Mouse (Mus musculus): ENCODE measurements at regions not wholly inside any gene's neighbourhood (a gene's known extent, or its start where the extent isn't known, plus 50 kb on each side); places are given as distances from the start of the nearest gene placed in this dataset.

DNA sequence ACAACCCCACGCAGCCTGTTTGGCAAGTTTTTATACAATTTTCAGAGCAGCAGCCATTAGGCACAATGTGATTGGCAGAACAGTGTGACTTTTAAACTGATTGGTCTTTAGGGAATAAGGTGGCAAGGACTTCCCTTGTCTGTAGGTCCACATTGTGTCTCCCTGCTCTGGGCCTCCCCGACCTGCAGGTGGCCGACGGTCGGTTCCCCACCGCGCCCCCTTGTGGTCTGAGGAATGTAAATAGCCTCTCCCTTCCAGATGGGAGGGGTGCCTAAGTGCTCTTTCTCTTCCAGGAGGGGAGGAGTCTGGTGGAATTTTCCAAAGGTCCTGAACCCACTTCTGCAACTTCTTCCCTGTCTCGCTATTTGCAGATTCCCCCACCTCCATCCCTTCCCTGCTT, 52.5 kb upstream of the Prr5 start:
- peak; percentile 47 to 61 for DNase-seq (ENCODE audit: low spot score in 2 of 2)

DNA sequence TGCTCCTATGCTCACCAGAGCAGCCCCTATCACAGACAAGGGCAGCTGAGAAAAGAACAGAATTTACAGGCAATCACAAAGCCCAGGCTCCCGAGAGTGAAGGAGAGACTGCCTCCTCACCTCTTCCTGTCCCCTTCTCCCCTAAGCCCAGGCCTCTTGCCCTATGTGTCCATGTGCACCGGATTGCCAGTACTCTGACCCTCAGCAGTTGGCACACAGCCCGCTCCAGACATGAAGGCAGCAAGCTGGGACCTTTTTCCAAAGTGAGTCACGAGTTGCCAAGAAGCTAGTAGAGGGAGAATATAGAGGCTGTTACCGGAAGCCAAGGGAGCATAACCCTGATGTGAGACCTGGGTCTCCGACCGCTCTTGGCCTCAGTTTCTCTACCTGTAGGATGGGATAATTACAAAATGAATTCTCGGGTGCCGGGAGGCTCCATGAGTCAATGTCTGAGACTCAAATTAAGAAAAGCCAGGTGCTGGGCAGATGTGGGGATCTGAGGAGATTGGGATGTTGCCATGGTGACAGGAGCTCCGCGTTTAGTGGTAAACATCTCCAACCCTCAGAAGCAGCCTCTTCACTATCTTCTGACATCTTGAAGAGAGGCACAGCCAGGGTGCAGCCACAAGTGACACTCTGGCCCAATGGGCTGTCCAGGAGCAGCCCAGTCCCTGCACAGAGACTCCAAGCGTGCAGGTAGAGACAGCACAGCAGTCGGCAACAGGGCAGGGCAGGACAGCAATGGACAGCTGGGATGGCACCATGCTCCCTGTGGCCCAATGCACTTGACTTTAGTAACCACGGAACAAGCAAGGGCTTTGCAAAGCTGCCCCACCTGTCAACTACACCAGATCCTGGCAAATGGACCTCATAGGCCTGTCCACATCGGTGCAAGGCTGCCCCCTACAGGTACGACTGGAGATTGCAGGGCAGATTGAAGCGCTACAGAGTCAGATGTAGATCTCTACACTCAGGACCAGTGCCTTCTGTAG, 55.6 kb upstream of the Prr5 start:
- DNase-seq (ENCODE audit: low spot score in 2 of 2), result peak; percentile 94 to 97

DNA sequence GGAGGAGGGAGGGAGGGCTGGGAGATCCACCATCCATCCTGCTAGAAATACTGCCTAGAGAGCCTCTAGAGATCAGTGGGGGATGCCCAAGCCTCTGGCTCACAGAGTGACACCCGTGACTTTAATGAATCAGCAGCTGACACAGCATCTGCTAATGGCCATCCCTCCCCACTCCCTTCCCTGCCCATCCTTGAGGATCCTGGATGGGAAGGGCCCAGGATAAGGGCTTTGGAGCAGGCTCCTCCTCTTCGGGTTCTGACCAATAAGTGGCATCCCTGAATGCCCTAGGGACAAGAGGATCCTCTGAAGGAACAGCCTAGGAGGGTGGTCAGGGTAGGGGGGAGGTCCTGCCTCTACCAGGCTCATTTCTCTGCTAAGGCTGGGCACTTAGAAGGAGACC, 55.3 kb upstream of the Rtl6 start:
- no peak for DNase-seq (ENCODE audit: low spot score in 2 of 2)

DNA sequence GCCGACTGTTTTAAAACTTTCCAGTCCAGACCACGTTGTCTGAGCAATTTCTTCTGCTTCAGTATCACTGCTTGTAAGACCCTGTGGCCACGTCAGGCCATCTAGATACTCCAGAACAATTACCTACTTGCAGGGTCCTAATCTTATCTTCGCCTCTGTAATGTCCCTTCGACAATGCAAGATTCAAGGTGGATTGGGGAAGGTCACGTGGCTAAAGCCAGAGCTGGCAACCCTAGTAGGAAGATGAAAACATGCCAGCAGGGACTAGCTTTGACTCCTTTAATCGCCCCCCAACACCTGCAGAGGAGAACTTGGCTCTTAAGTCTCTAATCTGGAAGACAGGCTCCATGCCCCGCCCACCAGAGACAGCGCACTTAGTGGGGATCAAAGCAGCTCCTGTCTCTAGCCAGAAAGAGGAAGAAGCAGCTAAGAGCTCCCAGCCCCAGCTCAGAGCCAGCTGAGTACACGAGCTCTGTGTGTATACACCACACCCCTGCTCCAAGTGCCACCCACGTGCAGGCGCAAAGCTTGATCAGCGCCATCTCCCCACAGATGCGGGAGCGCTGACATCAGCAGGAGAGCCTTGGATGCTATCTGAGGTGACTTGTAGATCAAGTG, 52.3 kb upstream of the Rtl6 start:
- peak; percentile 70 to 71 for DNase-seq (ENCODE audit: low spot score in 2 of 2)

DNA sequence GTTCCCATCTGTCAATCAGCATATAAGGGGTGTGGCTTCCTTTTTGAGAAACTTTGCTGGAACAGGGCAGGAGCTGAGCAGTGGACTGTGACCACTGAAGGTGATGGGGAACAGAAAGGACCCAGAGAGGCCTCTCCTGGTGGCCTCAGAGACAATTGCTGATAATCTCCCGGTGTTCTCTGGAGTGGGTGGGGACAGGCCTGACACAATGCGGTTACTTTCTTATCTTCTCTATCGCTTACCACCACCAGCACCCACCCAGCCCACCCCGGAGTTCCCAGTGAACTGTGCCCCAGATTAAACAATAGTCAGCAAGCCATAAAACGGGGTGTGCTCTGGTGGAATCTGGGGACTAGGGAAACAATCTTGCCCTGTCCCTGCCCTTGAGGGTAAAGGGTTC, 51.4 kb upstream of the Rtl6 start:
- DNase-seq (ENCODE audit: low spot score in 2 of 2), result no peak

All from frontal cortex, postnatal 36 days (tissue).